Mouse (Mus musculus): ENCODE data around the gene Olfr871.
"Not testable (repeated sequence)": the region's sequence is repeated elsewhere in the genome, so short reads cannot be mapped to it uniquely, and the experiment has no call there.

The Olfr871 gene

DNA sequence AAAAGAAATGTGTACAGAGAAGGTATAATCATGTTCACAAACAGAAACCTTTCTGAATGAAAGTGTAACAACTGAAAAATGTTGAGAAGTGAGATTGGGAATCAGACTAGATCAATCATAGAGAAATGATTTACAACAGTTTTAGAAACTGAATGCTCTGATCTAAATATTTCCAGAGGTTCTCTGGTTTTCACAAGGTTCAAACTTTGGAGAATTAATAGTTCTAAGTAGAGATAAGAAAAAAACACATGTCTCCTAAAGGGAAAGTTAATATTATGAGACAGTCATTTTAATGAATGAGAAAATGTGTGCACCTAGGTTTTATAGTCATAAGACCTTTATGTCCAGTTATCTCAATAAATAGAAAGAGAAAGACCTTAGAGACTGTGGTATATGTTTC, at the start of gene Olfr871:
Olfr871 (plus strand) TSS at position 301 of the 400 bp plus-strand sequence.
- no peak for DNase-seq (ENCODE audit: low read depth, low spot score)

DNA sequence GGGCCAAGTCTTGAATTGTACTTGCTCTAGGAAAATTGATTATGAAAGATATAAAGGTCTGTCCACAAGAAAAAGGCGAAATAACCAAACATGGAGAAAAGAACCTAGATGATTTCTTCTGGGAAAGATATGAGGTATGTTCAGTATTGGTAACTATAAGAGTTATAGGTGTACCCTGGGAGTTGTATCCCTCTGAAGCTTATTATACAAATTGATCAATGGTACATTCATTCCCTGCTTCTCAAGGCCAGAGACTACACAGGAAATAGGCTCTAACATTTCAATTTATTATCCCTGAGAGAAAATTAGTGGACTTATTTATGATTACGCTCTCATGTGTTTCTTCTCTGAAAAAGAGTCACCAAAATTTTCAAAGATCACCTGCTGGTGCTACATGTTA, 38.0 kb upstream of the Olfr871 start, which contains the start of gene Olfr870:
Olfr870 (minus strand) TSS at position 101 of the 400 bp plus-strand sequence.
- DNase-seq (ENCODE audit: low read depth, low spot score), result no peak

DNA sequence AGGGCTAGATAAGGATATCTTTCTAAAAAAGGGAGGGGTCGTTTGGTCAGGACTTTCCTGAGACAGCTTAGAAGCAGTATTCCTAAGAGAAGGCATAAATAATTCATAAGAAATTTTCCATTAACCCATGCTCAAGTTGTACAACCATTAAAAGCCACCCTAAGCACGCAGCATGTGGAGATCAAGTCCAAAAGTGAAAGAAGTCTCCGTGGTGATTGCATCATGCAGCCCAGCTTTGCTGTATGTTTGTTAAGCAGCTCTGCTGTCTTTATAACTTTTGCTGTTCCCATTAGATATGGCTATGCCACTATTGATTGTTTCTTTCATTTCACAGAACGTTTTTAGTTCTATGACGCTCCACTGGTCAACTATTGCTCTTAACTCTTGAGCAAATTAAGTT, 32.5 kb upstream of the Olfr871 start:
- no peak for DNase-seq (ENCODE audit: low read depth, low spot score)

DNA sequence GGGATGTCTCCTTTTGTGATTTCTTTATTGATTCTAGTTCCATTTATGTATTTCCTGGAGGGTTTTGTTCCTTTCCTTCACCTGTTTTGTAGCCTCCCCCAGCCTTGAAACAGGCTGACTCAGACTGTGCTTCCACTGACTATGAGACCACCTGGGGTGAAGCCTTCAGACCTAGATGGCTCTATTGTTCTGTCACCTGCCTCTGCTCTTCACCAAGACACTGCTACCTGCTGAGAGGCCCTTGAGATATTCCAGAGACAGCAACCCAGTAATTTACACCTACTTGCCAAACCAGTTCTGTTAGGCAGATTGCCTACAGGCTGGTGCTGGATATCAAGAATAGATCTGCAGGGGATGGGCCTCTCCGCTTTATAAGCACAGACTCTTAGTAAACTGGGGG, 9.9 kb upstream of the Olfr871 start:
- DNase-seq (ENCODE audit: low read depth, low spot score), result no peak

DNA sequence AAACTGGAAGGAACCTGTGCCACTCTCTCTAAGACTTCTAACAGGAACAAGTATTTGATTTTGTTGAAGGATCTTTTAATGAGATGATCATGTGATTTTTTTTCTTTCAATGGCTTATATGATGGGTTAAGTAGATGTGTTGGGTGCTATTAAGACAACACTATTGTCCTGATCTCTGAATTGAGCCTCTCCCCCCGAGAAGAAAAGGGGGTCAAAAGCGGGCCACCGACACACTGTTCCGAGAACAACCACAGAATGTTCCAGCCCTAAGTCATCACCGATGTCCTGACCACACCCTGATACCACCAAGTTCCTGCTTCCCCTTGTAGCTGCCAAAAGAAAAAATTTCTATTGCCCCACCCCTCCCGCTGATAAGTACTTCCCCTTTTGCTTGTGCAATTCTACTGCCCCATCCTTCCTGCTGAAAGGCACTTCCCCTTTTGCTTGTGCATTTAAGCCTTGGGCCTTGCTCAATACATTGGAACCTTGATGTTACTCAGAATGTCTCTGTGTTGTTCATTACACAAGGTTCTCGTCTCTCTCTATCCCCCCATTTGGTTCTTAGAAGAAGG, 8.5 kb upstream of the Olfr871 start:
- not testable (repeated sequence) for DNase-seq (ENCODE audit: low read depth, low spot score)

DNA sequence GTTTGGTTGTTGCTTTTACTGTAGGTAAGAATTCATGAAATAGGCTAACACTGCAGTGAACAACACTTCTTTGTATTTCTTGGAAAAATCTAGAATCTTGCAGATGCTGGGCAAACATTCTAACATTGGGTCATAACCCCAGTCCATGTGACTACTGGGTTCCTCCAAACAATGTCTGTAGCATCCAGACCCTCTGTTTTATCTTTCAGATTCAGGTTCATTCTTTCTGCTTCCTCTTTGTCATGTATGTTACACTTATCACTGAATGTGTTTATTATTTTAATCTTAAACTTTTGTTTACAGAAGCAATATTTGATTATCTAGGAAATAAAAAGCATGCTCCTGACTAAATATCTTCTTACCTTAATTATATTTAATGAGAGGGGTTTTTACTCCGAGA, 1.2 kb upstream of the Olfr871 start:
- no peak for DNase-seq (ENCODE audit: low read depth, low spot score)

DNA sequence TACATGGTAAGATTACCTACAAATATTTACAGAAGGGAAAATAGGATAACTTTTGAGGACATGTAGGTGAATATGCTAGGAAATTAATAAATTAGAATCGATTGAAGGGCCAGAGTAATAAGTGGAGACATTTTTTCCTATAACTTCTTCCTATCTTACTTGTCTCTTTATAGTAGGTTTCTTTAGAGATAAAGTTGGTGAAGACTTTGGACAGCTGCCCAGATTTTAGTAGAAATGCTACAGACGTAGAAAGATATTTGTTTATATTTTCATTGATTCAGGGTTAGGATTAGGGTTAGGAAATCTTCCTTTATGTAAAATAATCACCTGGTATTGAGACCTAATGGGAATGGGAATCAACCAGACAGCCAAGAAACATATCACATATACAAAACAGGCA, 530 bp upstream of the Olfr871 start:
- no peak for DNase-seq (ENCODE audit: low read depth, low spot score)

DNA sequence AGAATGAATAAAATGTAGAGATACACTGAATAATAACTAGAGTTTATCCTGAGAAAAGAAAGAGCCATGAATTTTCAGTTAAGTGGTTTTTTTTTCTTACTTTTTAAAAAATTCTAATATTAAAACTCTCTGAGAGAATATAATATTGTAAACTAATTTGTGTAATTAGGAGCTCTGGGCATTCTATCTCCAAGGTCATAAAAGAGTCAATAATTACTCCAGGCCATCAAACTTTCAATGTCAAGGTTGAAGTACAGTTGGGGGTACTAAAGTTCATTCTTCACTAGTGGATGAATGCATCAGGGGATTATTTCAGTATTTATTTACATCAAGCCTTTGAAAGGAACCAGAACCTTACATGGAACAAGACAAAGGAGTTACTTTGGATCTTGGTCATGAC, 24.8 kb downstream of the Olfr871 start, which contains the start of gene Olfr872:
Olfr872 (plus strand) TSS at position 301 of the 400 bp plus-strand sequence.
- no peak for DNase-seq (ENCODE audit: low read depth, low spot score)

DNA sequence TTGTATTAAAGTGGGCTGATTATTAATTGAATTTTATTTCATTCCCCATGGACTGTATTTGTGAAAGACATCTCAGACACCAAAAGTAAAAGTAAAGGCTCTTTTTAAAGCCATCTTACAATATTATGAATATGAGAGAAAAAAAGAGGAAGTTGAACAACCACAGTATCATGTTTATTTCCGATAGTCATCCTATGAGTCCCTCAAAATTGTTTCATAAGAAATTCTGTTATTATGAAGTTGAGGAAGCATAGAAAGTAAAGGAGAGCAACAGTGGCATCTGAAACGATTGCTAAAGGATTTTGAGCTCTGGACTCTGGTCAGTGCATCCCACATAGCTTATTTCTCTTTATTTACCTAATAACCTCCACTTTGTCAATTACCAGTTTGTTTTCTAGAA, 25.4 kb downstream of the Olfr871 start:
- no peak for DNase-seq (ENCODE audit: low read depth, low spot score)

All from CD4-positive, CD25-positive, alpha-beta regulatory T cell, adult 2 months (primary cell).